Mouse (Mus musculus): ENCODE results near the gene Gm3238. TPM values are rescaled to one million over a fixed set of nuclear protein-coding genes. Genes with fewer than 3 reads are reported as not detected.
"Not testable (repeated sequence)": the region's sequence is repeated elsewhere in the genome, so short reads cannot be mapped to it uniquely, and the experiment has no call there.

Gene Gm3238
- polyA plus RNA-seq, 1 experiment from 2014 or later = not detected

GRCm38 (mm10) chr10:77798921-77799508 lies 27.9 kb upstream of the Gm3238 start, which contains the start of gene Gm19668:
Gm19668 (minus strand) TSS chr10:77799133.
- ATAC-seq = no peak
- H3K27me3 ChIP-seq (ENCODE audit: insufficient read depth, low read length) = no peaks in the 10 kb centered on the region

GRCm38 (mm10) chr10:77798164-77798920 lies 27.2 kb upstream of the Gm3238 start:
- not testable (repeated sequence) for H3K36me3 ChIP-seq (replicated peaks; ENCODE audit: insufficient read depth, low read length); ATAC-seq; H3K4me1 ChIP-seq (ENCODE audit: insufficient read depth); H3K27ac ChIP-seq (ENCODE audit: low read depth); H3K4me2 ChIP-seq (ENCODE audit: low read depth, low read length); H3K27me3 ChIP-seq (ENCODE audit: insufficient read depth, low read length); H3K4me3 ChIP-seq (ENCODE audit: low read depth, low read length); DNase-seq; H3K9ac ChIP-seq (replicated peaks); H3K9me3 ChIP-seq (ENCODE audit: low read length)
- WGBS (ENCODE audit: insufficient replicate concordance) = 72% methylated on average over 2 of the region's 3 CpGs

More at GRCm38 (mm10) chr10:77798921-77799508, 27.9 kb upstream of the Gm3238 start, which contains the start of gene Gm19668:
- Histone ChIP-seq H3K4me1 (ENCODE audit: insufficient read depth) (no peaks in the 10 kb centered on the region), H3K36me3 (replicated peaks; ENCODE audit: insufficient read depth, low read length) (no peaks in the 10 kb centered on the region), H3K9me3 (ENCODE audit: low read length) (no peaks in the 10 kb centered on the region), H3K27ac (ENCODE audit: low read depth) (no peak within 1 kb of the TSS), H3K4me3 (ENCODE audit: low read depth, low read length) (no peak within 1 kb of the TSS), H3K9ac (replicated peaks) (no peak within 1 kb of the TSS), H3K4me2 (ENCODE audit: low read depth, low read length) (no peak within 1 kb of the TSS)
- no peak for DNase-seq
- TF ChIP-seq CTCF (IDR thresholded peaks at IDR 0.05; ENCODE audit: low read depth) (no peak), EP300 (IDR thresholded peaks at IDR 0.05; ENCODE audit: low read depth) (no peak)
- 59% methylated on average over 8 of the region's 8 CpGs for WGBS (ENCODE audit: insufficient replicate concordance)

DNA sequence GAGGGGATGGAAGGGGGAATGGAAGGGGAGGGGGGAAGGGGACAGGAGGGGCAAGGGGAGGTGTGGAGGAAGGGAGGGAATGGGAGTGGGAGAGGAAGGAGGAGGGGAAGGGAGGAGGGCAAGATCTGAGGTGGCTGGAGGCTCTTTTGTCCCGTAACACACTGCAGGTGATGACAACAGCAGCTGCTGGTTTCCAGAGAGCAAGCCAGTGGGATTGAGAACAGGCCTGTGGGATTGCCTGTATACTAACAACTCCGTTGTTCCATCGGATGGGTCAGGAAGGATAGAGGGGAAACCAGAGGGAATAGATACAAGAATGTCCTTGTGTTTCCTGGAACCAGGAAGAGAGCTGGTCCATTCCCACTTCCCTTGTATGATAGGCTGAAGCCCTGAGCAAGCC lies 26.6 kb upstream of the Gm3238 start:
- Histone ChIP-seq H3K4me1 (ENCODE audit: insufficient read depth) (no peaks in the 10 kb centered on the region), H3K4me3 (ENCODE audit: low read depth, low read length) (no peak overlapping the region)
- ATAC-seq = no peak

DNA sequence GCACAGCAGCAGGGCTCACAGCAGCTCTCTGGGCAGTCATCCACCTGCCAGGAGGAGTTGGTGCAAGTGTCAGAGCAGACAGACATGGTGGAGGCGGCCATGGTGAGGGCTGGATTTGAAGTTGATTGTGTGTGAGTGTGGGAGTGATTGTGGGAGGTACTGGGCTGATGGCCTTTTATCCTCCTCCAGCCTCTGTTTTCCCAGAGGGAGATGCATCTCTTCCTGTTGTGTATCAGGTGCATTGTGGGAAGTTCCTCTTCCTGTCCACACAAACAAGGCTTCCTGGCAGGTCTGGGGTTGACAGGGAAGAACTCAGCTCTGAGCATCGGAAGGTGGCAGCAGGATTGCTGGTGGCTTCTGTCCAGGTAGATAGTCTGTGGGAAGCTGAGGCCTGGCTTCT lies 23.9 kb upstream of the Gm3238 start, which contains the start of gene Gm9639:
Gm9639 (minus strand) TSS at position 101 of the 400 bp plus-strand sequence.
- TF ChIP-seq CTCF (IDR thresholded peaks at IDR 0.05; ENCODE audit: low read depth) = no peak
- no peak for TF ChIP-seq EP300 (IDR thresholded peaks at IDR 0.05; ENCODE audit: low read depth)
- Histone ChIP-seq H3K9ac (replicated peaks) (no peak within 1 kb of the TSS), H3K4me3 (ENCODE audit: low read depth, low read length) (no peak within 1 kb of the TSS), H3K27me3 (ENCODE audit: insufficient read depth, low read length) (no peaks in the 10 kb centered on the region), H3K27ac (ENCODE audit: low read depth) (no peak within 1 kb of the TSS), H3K36me3 (replicated peaks; ENCODE audit: insufficient read depth, low read length) (no peaks in the 10 kb centered on the region), H3K4me2 (ENCODE audit: low read depth, low read length) (no peak within 1 kb of the TSS), H3K9me3 (ENCODE audit: low read length) (no peaks in the 10 kb centered on the region), H3K4me1 (ENCODE audit: insufficient read depth) (no peaks in the 10 kb centered on the region)
- DNase-seq = no peak
- no peak for ATAC-seq
- WGBS (ENCODE audit: insufficient replicate concordance) = 34% methylated on average over 2 of the region's 2 CpGs

More for the DNA sequence above, 26.6 kb upstream of the Gm3238 start:
- no peaks in the 10 kb centered on the region for H3K27me3 ChIP-seq (ENCODE audit: insufficient read depth, low read length)
- no peak overlapping the region for H3K9ac ChIP-seq (replicated peaks)
- no peak for DNase-seq
- 29% methylated on average over 3 of the region's 3 CpGs for WGBS (ENCODE audit: insufficient replicate concordance)
- no peaks in the 10 kb centered on the region for H3K36me3 ChIP-seq (replicated peaks; ENCODE audit: insufficient read depth, low read length)
- TF ChIP-seq EP300 (IDR thresholded peaks at IDR 0.05; ENCODE audit: low read depth) (no peak), CTCF (IDR thresholded peaks at IDR 0.05; ENCODE audit: low read depth) (no peak)
- no peak overlapping the region for H3K27ac ChIP-seq (ENCODE audit: low read depth)
- no peaks in the 10 kb centered on the region for H3K9me3 ChIP-seq (ENCODE audit: low read length)
- H3K4me2 ChIP-seq (ENCODE audit: low read depth, low read length) = no peak overlapping the region

GRCm38 (mm10) chr10:77788621-77789020 lies 17.5 kb upstream of the Gm3238 start:
- TF ChIP-seq CTCF (IDR thresholded peaks at IDR 0.05; ENCODE audit: low read depth) (no peak), EP300 (IDR thresholded peaks at IDR 0.05; ENCODE audit: low read depth) (no peak)
- no peaks in the 10 kb centered on the region for H3K9me3 ChIP-seq (ENCODE audit: low read length)
- no peaks in the 10 kb centered on the region for H3K4me1 ChIP-seq (ENCODE audit: insufficient read depth)
- ATAC-seq (no peak), DNase-seq (no peak)
- no peak overlapping the region for H3K4me3 ChIP-seq (ENCODE audit: low read depth, low read length)
- no peaks in the 10 kb centered on the region for H3K27me3 ChIP-seq (ENCODE audit: insufficient read depth, low read length)
- 60% methylated on average over 2 of the region's 2 CpGs for WGBS (ENCODE audit: insufficient replicate concordance)
- no peaks in the 10 kb centered on the region for H3K36me3 ChIP-seq (replicated peaks; ENCODE audit: insufficient read depth, low read length)
- no peak overlapping the region for H3K27ac ChIP-seq (ENCODE audit: low read depth)
- H3K9ac ChIP-seq (replicated peaks) = no peak overlapping the region
- no peak overlapping the region for H3K4me2 ChIP-seq (ENCODE audit: low read depth, low read length)

GRCm38 (mm10) chr10:77787876-77788275 lies 16.8 kb upstream of the Gm3238 start, which contains the start of gene Gm7137:
Gm7137 (minus strand) TSS chr10:77788200.
- not testable (repeated sequence) for H3K4me3 ChIP-seq (ENCODE audit: low read depth, low read length); H3K4me2 ChIP-seq (ENCODE audit: low read depth, low read length); H3K4me1 ChIP-seq (ENCODE audit: insufficient read depth); H3K27me3 ChIP-seq (ENCODE audit: insufficient read depth, low read length); H3K9ac ChIP-seq (replicated peaks); H3K27ac ChIP-seq (ENCODE audit: low read depth); ATAC-seq; DNase-seq; H3K9me3 ChIP-seq (ENCODE audit: low read length); H3K36me3 ChIP-seq (replicated peaks; ENCODE audit: insufficient read depth, low read length)
- WGBS (ENCODE audit: insufficient replicate concordance) = no CpG with 5 or more reads among the region's 1 CpGs

GRCm38 (mm10) chr10:77783396-77783795 lies 12.3 kb upstream of the Gm3238 start:
- not testable (repeated sequence) for H3K36me3 ChIP-seq (replicated peaks; ENCODE audit: insufficient read depth, low read length); H3K9ac ChIP-seq (replicated peaks); H3K27me3 ChIP-seq (ENCODE audit: insufficient read depth, low read length); ATAC-seq; H3K9me3 ChIP-seq (ENCODE audit: low read length); H3K4me1 ChIP-seq (ENCODE audit: insufficient read depth); H3K4me3 ChIP-seq (ENCODE audit: low read depth, low read length); H3K27ac ChIP-seq (ENCODE audit: low read depth); DNase-seq; H3K4me2 ChIP-seq (ENCODE audit: low read depth, low read length)
- 79% methylated on average over 1 of the region's 3 CpGs for WGBS (ENCODE audit: insufficient replicate concordance)

GRCm38 (mm10) chr10:77782442-77782841 lies 11.3 kb upstream of the Gm3238 start, which contains the start of gene Gm3250:
Gm3250 (minus strand) TSS chr10:77782542.
- 43% methylated on average over 1 of the region's 1 CpGs for WGBS (ENCODE audit: insufficient replicate concordance)
- not testable (repeated sequence) for H3K36me3 ChIP-seq (replicated peaks; ENCODE audit: insufficient read depth, low read length); H3K27me3 ChIP-seq (ENCODE audit: insufficient read depth, low read length); H3K4me2 ChIP-seq (ENCODE audit: low read depth, low read length); H3K9me3 ChIP-seq (ENCODE audit: low read length); DNase-seq; H3K4me1 ChIP-seq (ENCODE audit: insufficient read depth); ATAC-seq; H3K9ac ChIP-seq (replicated peaks); H3K4me3 ChIP-seq (ENCODE audit: low read depth, low read length); H3K27ac ChIP-seq (ENCODE audit: low read depth)

- H3K4me3 ChIP-seq (ENCODE audit: low read depth, low read length); H3K4me2 ChIP-seq (ENCODE audit: low read depth, low read length); H3K9me3 ChIP-seq (ENCODE audit: low read length); DNase-seq; H3K27me3 ChIP-seq (ENCODE audit: insufficient read depth, low read length); H3K36me3 ChIP-seq (replicated peaks; ENCODE audit: insufficient read depth, low read length); H3K4me1 ChIP-seq (ENCODE audit: insufficient read depth); H3K27ac ChIP-seq (ENCODE audit: low read depth); ATAC-seq; H3K9ac ChIP-seq (replicated peaks): not testable (repeated sequence)
- 56% methylated on average over 1 of the region's 1 CpGs for WGBS (ENCODE audit: insufficient replicate concordance)
Measured at GRCm38 (mm10) chr10:77776844-77777243, 5.7 kb upstream of the Gm3238 start, which contains the start of gene Gm7138. Gm7138 (minus strand) TSS chr10:77776944.

Measured in liver, postnatal 0 days (tissue).